Mouse (Mus musculus) frontal cortex, adult 2 months (tissue): Measurements from ENCODE around the gene Slc43a2. TPM values are rescaled to one million over a fixed set of nuclear protein-coding genes. Genes with fewer than 3 reads are reported as not detected.

Experiments
- DNase-seq, 2 experiments: peaks; one replicate each; pipeline ENCODE4 v3.0.0; 2022; ENCODE audit warnings: low spot score in 1 of 2; ENCODE audit errors: extremely low spot score in 1 of 2
- polyA plus RNA-seq: library from polyadenylated mRNA; depleted of rRNA; stranded (reverse); fragments of >200 nt; gene quantifications from 2 replicates; pipeline ENCODE4 v1.2.3, GENCODE M21; 2012; rRNA removed

Gene Slc43a2
- polyA plus RNA-seq: 26.7 and 26.9 TPM in 2 replicates

GRCm38 (mm10) chr11:75531469-75532242, at the start of gene Slc43a2:
Gene Slc43a2, plus strand, starts transcription at chr11:75531694.
- DNase-seq: peak; percentile 97 to 98

GRCm38 (mm10) chr11:75486192-75486591, 45.3 kb upstream of the Slc43a2 start:
- no peak for DNase-seq

- peak; percentile 98 to 99 for DNase-seq
Measured at GRCm38 (mm10) chr11:75486601-75487285, 44.8 kb upstream of the Slc43a2 start, which contains the start of gene Prpf8. Gene Prpf8, plus strand, starts transcription at chr11:75486816.

GRCm38 (mm10) chr11:75487496-75487895, 44.0 kb upstream of the Slc43a2 start:
- DNase-seq: no peak

- DNase-seq: no peak
Measured at GRCm38 (mm10) chr11:75494296-75495049, 37.0 kb upstream of the Slc43a2 start.

- no peak for DNase-seq
Measured at GRCm38 (mm10) chr11:75498126-75498525, 33.4 kb upstream of the Slc43a2 start.

DNA sequence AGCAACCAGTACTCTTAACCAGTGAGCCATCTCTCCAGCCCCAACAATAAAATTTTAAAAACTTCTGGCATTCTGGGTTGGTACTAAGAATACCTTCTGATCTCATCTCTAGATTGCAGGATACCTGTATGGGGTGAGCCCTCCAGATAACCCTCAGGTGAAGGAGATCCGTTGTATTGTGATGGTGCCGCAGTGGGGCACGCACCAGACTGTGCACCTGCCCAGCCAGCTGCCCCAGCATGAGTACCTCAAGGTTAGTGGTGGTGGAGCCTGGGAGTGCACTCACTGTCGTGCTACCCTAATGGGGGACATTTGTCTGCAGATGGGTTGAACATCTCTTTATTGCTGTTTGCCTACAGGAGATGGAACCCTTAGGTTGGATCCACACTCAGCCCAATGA, 23.3 kb upstream of the Slc43a2 start:
- DNase-seq: no peak

DNA sequence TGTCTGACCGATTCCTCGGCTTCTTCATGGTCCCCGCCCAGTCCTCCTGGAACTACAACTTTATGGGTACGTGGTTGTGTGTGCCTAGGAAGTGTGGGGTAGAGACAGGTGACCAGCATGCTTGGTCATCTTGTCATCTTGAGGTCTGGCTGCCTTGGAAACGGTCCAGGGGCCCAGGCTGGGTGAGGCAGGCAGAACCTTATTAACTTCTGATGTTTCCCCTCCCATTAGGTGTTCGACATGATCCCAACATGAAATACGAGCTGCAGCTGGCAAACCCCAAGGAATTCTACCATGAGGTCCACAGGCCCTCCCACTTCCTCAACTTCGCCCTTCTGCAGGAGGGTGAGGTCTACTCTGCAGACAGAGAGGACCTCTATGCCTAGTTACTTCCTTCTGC, 22.6 kb upstream of the Slc43a2 start:
- no peak for DNase-seq

GRCm38 (mm10) chr11:75509741-75510626, 21.5 kb upstream of the Slc43a2 start, which contains the start of gene Rilp:
Gene Rilp, plus strand, starts transcription at chr11:75510094.
- DNase-seq: peak in 1 of 2 experiments; percentile 35

- DNase-seq: peak; percentile 70 to 91
Measured at GRCm38 (mm10) chr11:75510627-75510993, 20.9 kb upstream of the Slc43a2 start.

DNA sequence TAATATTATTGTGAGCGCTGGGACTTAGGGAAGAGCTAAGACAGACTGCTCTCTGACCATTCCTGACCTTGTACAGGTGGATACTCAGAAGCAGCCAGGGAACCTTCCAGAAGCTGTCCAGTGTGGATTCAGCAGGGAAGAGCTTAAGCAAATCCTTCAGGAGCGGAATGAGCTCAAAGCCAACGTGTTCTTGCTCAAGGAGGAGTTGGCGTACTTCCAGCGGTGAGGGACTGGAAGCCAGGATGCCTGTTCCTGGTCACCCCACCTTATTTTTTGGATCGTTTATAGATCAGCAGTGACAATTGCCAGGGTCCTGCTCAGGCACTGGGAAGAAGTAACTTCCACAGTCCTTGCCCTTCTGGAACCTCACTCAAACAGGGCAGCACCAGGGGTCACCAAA, 20.3 kb upstream of the Slc43a2 start:
- DNase-seq: peak in 1 of 2 experiments; percentile 23

- DNase-seq: no peak
Measured at GRCm38 (mm10) chr11:75512301-75513018, 19.0 kb upstream of the Slc43a2 start.

GRCm38 (mm10) chr11:75513336-75513735, 18.2 kb upstream of the Slc43a2 start, which contains the start of gene Scarf1:
Gene Scarf1, plus strand, starts transcription at chr11:75513540.
- no peak for DNase-seq

- no peak for DNase-seq
Measured at GRCm38 (mm10) chr11:75515186-75515585, 16.3 kb upstream of the Slc43a2 start.

DNA sequence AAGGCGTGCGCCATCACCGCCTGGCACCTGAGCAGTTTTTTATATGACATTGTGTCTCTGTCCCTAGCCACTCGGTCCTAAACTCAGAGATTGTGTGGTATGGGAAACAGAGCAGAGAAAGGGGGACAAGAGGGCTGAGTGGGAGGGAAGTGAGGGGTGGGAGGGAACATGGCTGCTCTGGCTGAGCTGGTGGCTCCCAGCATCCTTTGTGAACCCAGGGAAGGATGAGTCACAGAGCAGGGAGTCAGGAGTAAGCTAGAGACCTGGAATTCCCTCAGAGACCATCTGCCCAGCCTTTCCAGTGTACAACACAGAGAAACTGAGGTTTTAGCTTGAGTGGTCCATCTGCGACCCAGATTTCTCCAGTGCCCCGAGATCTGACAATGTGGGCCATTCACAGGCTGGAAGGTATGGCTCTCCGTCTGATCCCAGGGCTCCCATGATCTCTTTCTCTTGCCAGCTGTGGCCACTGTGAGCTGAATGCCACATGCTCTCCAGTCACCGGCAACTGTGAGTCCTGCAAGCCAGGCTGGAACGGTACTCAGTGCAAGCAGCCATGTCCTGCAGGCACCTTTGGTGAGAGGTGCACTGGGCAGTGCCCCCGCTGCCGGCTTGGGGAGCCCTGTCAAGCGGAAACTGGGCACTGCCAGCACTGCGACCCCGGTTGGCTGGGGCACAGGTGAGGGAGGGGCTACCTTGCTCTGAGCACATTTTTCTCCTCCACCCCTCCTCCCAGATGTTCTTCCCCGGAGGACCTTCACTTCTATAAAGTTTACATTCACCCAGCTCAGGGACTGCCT, 11.5 kb upstream of the Slc43a2 start:
- DNase-seq: peak in 1 of 2 experiments; percentile 25

DNA sequence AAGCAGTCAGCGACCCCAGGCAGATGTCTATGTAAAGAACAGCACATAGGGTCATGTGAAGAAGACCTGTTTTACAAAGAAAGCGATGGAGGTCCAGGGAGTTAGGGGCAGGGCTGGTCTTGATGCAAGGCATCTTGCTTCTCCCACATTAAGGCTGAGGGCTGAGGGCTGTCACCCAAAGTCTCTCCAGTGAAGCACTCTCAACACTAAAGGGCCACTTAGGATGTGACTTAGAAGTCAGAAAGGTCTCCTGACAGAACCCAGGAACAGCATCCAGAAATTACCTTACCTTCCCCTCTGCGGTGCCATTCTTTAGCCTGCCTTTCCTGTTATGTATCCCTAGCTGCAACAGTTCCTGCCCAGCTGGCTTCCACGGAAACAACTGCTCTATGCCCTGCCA, 9.9 kb upstream of the Slc43a2 start:
- no peak for DNase-seq

DNA sequence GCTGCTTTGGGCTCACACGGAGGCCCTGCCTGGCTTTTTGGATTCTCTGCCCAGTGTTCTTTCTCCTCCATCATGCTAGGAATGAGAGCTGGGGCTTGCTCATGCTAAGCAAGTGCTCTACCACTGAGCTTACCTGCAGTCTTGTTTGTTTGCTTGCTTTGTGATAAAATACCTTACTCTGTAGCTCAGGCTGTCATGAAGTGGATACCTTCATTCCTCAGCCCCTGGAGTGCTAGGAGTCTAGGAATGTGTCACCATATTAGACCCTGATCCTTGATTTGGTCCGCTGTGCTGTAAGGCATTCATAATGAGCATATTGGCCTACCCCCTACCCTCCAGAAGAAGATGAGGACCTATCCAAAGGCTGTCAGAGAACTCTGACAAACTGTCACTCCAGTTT, 8.7 kb upstream of the Slc43a2 start:
- DNase-seq: no peak

GRCm38 (mm10) chr11:75525531-75526125, 5.9 kb upstream of the Slc43a2 start:
- no peak for DNase-seq
